Mouse (Mus musculus): ENCODE results near the gene Hdac10. TPM values are rescaled to one million over a fixed set of nuclear protein-coding genes. Genes with fewer than 3 reads are reported as not detected.

The Hdac10 gene
- total and polyA plus RNA-seq, 3 experiments: 8.2 to 17.7 (median 9.5) TPM

DNA sequence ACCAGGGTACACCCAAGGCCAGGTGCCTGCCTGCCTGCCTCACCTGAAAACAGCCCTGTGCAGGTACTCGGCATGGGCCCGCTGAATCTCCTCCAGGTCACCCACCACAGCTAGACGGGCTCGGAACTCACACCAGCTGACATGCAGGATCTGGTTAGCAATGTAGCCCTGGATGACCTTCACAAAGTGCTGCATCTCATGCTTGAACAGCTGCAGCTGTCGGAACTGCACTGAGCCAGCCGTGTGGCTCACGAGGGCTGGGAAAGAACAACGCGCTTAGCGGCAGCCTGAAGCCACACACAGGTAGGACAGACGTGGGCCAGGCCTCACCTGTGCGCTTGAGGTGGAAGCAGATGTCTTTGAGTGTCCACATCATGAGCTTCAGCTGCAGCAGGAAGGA lies 27.7 kb downstream of the Hdac10 start:
- H3K36me3 ChIP-seq (replicated peaks in 1 of 2; ENCODE audit: control insufficient read depth in 1 of 2, insufficient read depth in 1 of 2, low read length in 1 of 2): peaks cover 93 to 98% of the 10 kb centered on the region in 2 experiments

DNA sequence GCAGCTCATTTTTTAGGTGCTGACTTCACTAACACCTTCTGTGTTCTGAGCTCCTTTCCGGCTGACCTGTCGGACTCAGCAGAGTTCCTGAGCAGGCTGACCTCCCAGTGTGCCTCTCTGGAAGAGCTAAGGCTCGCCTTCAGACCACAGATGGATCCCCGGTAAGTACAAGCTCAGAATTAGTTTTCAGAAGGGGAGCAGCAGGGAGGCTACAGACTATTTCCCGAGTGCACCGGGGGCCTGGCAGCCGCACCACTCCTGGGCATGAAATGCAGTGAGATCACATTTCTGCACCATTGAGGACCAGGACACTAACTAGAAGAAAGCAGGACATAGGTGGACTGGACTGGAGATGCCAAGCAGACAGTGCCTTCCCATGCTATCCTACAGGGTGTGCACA lies 29.9 kb downstream of the Hdac10 start:
- Histone ChIP-seq H3K4me1 (ENCODE audit: control insufficient read depth in 1 of 2, insufficient read depth in 2 of 2) (no peaks in the 10 kb centered on the region), H3K79me2 (replicated peaks; ENCODE audit: control insufficient read depth, extremely low read depth, insufficient read depth, poor library complexity, severe bottlenecking) (no peaks in the 10 kb centered on the region), H3K9ac (ENCODE audit: insufficient read depth, low read depth) (no peak overlapping the region), H3K36me3 (replicated peaks in 1 of 2; ENCODE audit: control insufficient read depth in 1 of 2, insufficient read depth in 1 of 2, low read length in 1 of 2) (peaks cover 95 to 98% of the 10 kb centered on the region in 2 experiments), H3K4me3 (replicated peaks in 1 of 3; ENCODE audit: low read depth in 2 of 3, low read length in 2 of 3, poor library complexity in 1 of 3) (no peak overlapping the region), H3K27ac (ENCODE audit: insufficient read depth, low read depth) (no peak overlapping the region), H3K4me2 (ENCODE audit: insufficient read depth, low read depth, poor library complexity, severe bottlenecking) (no peak overlapping the region), H3K9me3 (replicated peaks; ENCODE audit: low read length) (no peaks in the 10 kb centered on the region), H3K27me3 (replicated peaks) (no peaks in the 10 kb centered on the region)
- dilution Hi-C loops (cut with MboI; ENCODE audit: extremely low pct_ligation_motif_present, extremely low pct_unique_long_range_greater_than_20kb, low sequenced_read_pairs): no loop called here
- no peak for DNase-seq (ENCODE audit: extremely low read depth)
- in situ Hi-C loops (cut with MboI; ENCODE audit: low pct_ligation_motif_present, low pct_unique_long_range_greater_than_20kb, low sequenced_read_pairs): no loop called here
- TF ChIP-seq RAD21 (IDR thresholded peaks at IDR 0.05; ENCODE audit: low read depth, low read length) (no peak), USF2 (conservative IDR thresholded peaks at IDR 0.05; ENCODE audit: low read depth, low read length) (no peak)

More for the DNA sequence above, 27.7 kb downstream of the Hdac10 start:
- no peak for TF ChIP-seq MAFK (IDR thresholded peaks at IDR 0.05; ENCODE audit: insufficient replicate concordance, low read length)
- TF ChIP-seq RAD21 (IDR thresholded peaks at IDR 0.05; ENCODE audit: low read depth, low read length): no peak
- no peak for TF ChIP-seq ZNF384 (IDR thresholded peaks at IDR 0.05; ENCODE audit: low read depth, low read length)
- TF ChIP-seq EP300 (IDR thresholded peaks at IDR 0.05; ENCODE audit: low read length): no peak
- no peak for TF ChIP-seq NELFE (IDR thresholded peaks at IDR 0.05; ENCODE audit: low read depth, low read length)
- no peak for TF ChIP-seq USF1 (IDR thresholded peaks at IDR 0.05; ENCODE audit: low read depth, low read length)
- no peak for TF ChIP-seq UBTF (IDR thresholded peaks at IDR 0.05; ENCODE audit: low read depth, low read length)
- no peak for TF ChIP-seq ZMIZ1 (IDR thresholded peaks at IDR 0.05; ENCODE audit: low read depth, low read length)
- no peak for TF ChIP-seq JUN (IDR thresholded peaks at IDR 0.05; ENCODE audit: insufficient read depth, low read depth, low read length)
- in situ Hi-C loops (cut with MboI; ENCODE audit: low pct_ligation_motif_present, low pct_unique_long_range_greater_than_20kb, low sequenced_read_pairs) (loop anchor here (25.0 kb wide), 1 partner anchor 261 kb away; the partner anchor contains the start of genes Lmf2, Ncaph2 and Sco2), dilution Hi-C loops (cut with MboI; ENCODE audit: extremely low pct_ligation_motif_present, extremely low pct_unique_long_range_greater_than_20kb, low sequenced_read_pairs) (no loop called here)
- no peak overlapping the region for H3K9ac ChIP-seq (ENCODE audit: insufficient read depth, low read depth)
- no peaks in the 10 kb centered on the region for H3K9me3 ChIP-seq (replicated peaks; ENCODE audit: low read length)
- H3K27ac ChIP-seq (ENCODE audit: insufficient read depth, low read depth): no peak overlapping the region
- H3K4me3 ChIP-seq (replicated peaks in 1 of 3; ENCODE audit: low read depth in 2 of 3, low read length in 2 of 3, poor library complexity in 1 of 3): no peak overlapping the region
- H3K4me2 ChIP-seq (ENCODE audit: insufficient read depth, low read depth, poor library complexity, severe bottlenecking): no peak overlapping the region
- H3K4me1 ChIP-seq (ENCODE audit: control insufficient read depth in 1 of 2, insufficient read depth in 2 of 2): no peaks in the 10 kb centered on the region
- no peak for DNase-seq (ENCODE audit: extremely low read depth)
- H3K27me3 ChIP-seq (replicated peaks): no peaks in the 10 kb centered on the region
- no peaks in the 10 kb centered on the region for H3K79me2 ChIP-seq (replicated peaks; ENCODE audit: control insufficient read depth, extremely low read depth, insufficient read depth, poor library complexity, severe bottlenecking)

DNA sequence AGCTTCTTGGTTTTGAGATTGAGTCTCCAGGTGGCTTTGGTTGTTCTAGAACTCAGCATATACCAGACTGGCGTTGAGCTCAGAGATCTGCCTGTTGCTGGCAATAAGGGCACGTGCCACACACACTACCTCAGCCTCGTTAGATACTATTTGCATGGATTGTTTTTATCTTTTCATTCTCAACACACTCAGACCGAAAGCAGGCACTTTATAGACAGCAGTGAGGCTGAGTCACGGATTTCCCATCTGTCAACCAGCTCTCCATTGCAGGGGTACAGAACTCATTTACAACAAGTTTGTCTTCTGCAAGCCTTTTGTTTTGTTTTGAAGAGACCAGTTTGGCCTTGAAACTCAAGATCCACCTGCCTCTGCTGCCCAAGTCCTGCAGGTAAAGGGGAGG lies 31.1 kb downstream of the Hdac10 start:
- Histone ChIP-seq H3K9ac (ENCODE audit: insufficient read depth, low read depth) (no peak overlapping the region), H3K4me3 (replicated peaks in 1 of 3; ENCODE audit: low read depth in 2 of 3, low read length in 2 of 3, poor library complexity in 1 of 3) (no peak overlapping the region), H3K9me3 (replicated peaks; ENCODE audit: low read length) (no peaks in the 10 kb centered on the region), H3K36me3 (replicated peaks in 1 of 2; ENCODE audit: control insufficient read depth in 1 of 2, insufficient read depth in 1 of 2, low read length in 1 of 2) (peaks cover 92 to 97% of the 10 kb centered on the region in 2 experiments), H3K27me3 (replicated peaks) (no peaks in the 10 kb centered on the region), H3K4me2 (ENCODE audit: insufficient read depth, low read depth, poor library complexity, severe bottlenecking) (no peak overlapping the region), H3K79me2 (replicated peaks; ENCODE audit: control insufficient read depth, extremely low read depth, insufficient read depth, poor library complexity, severe bottlenecking) (no peaks in the 10 kb centered on the region), H3K27ac (ENCODE audit: insufficient read depth, low read depth) (no peak overlapping the region), H3K4me1 (ENCODE audit: control insufficient read depth in 1 of 2, insufficient read depth in 2 of 2) (no peaks in the 10 kb centered on the region)
- no peak for TF ChIP-seq KAT2A (IDR thresholded peaks at IDR 0.05; ENCODE audit: insufficient replicate concordance, low read length)
- no peak for TF ChIP-seq JUN (IDR thresholded peaks at IDR 0.05; ENCODE audit: insufficient read depth, low read depth, low read length)
- no peak for TF ChIP-seq E2F4 (IDR thresholded peaks at IDR 0.05; ENCODE audit: insufficient replicate concordance, low read depth, low read length)
- TF ChIP-seq USF1 (IDR thresholded peaks at IDR 0.05; ENCODE audit: low read depth, low read length): no peak
- TF ChIP-seq NELFE (IDR thresholded peaks at IDR 0.05; ENCODE audit: low read depth, low read length): no peak
- no peak for TF ChIP-seq ETS1 (conservative IDR thresholded peaks at IDR 0.05; ENCODE audit: low read depth, low read length)
- no peak for TF ChIP-seq MAZ (IDR thresholded peaks at IDR 0.05; ENCODE audit: low read depth, low read length)
- TF ChIP-seq ZNF384 (IDR thresholded peaks at IDR 0.05; ENCODE audit: low read depth, low read length): no peak
- no peak for TF ChIP-seq GABPA (IDR thresholded peaks at IDR 0.05; ENCODE audit: insufficient replicate concordance, low read depth, low read length)
- TF ChIP-seq MEF2A (IDR thresholded peaks at IDR 0.05; ENCODE audit: borderline replicate concordance, low read depth, low read length): no peak
- TF ChIP-seq IRF4 (IDR thresholded peaks at IDR 0.05; ENCODE audit: low read depth, low read length): no peak
- TF ChIP-seq TCF12 (IDR thresholded peaks at IDR 0.05; ENCODE audit: low read depth, low read length): no peak
- no peak for TF ChIP-seq ZC3H11A (IDR thresholded peaks at IDR 0.05; ENCODE audit: low read depth, low read length)
- TF ChIP-seq MAX (IDR thresholded peaks at IDR 0.05; ENCODE audit: low read length): no peak
- TF ChIP-seq NRF1 (IDR thresholded peaks at IDR 0.05; ENCODE audit: low read depth, low read length): no peak
- TF ChIP-seq POLR2AphosphoS2 (IDR thresholded peaks at IDR 0.05; ENCODE audit: low read depth, low read length): no peak
- dilution Hi-C loops (cut with MboI; ENCODE audit: extremely low pct_ligation_motif_present, extremely low pct_unique_long_range_greater_than_20kb, low sequenced_read_pairs): no loop called here
- no peak for DNase-seq (ENCODE audit: extremely low read depth)
- in situ Hi-C loops (cut with MboI; ENCODE audit: low pct_ligation_motif_present, low pct_unique_long_range_greater_than_20kb, low sequenced_read_pairs): no loop called here
